Mouse (Mus musculus) naive thymus-derived CD4-positive, alpha-beta T cell, adult 2 months (primary cell): Measurements from ENCODE around the gene Nrip1.
A peak's percentile ranks its signal among the peaks of the same experiment; 100 is the strongest.

Experiments
- DNase-seq: peaks from one replicate; pipeline ENCODE4 v3.0.0-alpha.2; 2011; ENCODE audit warnings: low read depth

Gene Nrip1

GRCm38 (mm10) chr16:76372045-76372940, 1.3 kb downstream of the Nrip1 start:
- peak; percentile 66 for DNase-seq

GRCm38 (mm10) chr16:76371614-76371917, 2.1 kb downstream of the Nrip1 start:
- DNase-seq: no peak

- DNase-seq: peak; percentile 66
Measured at GRCm38 (mm10) chr16:76370716-76371613, 2.7 kb downstream of the Nrip1 start.

GRCm38 (mm10) chr16:76370041-76370715, 3.4 kb downstream of the Nrip1 start:
- DNase-seq: no peak

GRCm38 (mm10) chr16:76369236-76369635, 4.4 kb downstream of the Nrip1 start:
- no peak for DNase-seq

- no peak for DNase-seq
Measured at GRCm38 (mm10) chr16:76367261-76367908, 6.2 kb downstream of the Nrip1 start.

- DNase-seq: peak; percentile 76
Measured at GRCm38 (mm10) chr16:76365790-76366406, 7.7 kb downstream of the Nrip1 start.

- no peak for DNase-seq
Measured at GRCm38 (mm10) chr16:76365237-76365636, 8.4 kb downstream of the Nrip1 start.

GRCm38 (mm10) chr16:76363641-76364040, 10.0 kb downstream of the Nrip1 start:
- no peak for DNase-seq

GRCm38 (mm10) chr16:76362982-76363381, 10.6 kb downstream of the Nrip1 start:
- no peak for DNase-seq

- DNase-seq: no peak
Measured at GRCm38 (mm10) chr16:76360441-76360840, 13.2 kb downstream of the Nrip1 start.

GRCm38 (mm10) chr16:76358757-76359156, 14.9 kb downstream of the Nrip1 start:
- DNase-seq: no peak

- no peak for DNase-seq
Measured at GRCm38 (mm10) chr16:76358128-76358748, 15.4 kb downstream of the Nrip1 start.

- no peak for DNase-seq
Measured at GRCm38 (mm10) chr16:76357155-76357554, 16.5 kb downstream of the Nrip1 start.

GRCm38 (mm10) chr16:76355947-76356550, 17.6 kb downstream of the Nrip1 start:
- DNase-seq: no peak

GRCm38 (mm10) chr16:76355267-76355666, 18.4 kb downstream of the Nrip1 start:
- DNase-seq: peak; percentile 47

- DNase-seq: no peak
Measured at GRCm38 (mm10) chr16:76354841-76355240, 18.8 kb downstream of the Nrip1 start.

GRCm38 (mm10) chr16:76354289-76354688, 19.3 kb downstream of the Nrip1 start:
- peak; percentile 73 for DNase-seq

- DNase-seq: peak; percentile 55
Measured at GRCm38 (mm10) chr16:76350922-76351321, 22.7 kb downstream of the Nrip1 start.

- DNase-seq: no peak
Measured at GRCm38 (mm10) chr16:76349053-76349452, 24.6 kb downstream of the Nrip1 start.
